Mouse (Mus musculus): ENCODE data around the gene Ttll7. TPM values are rescaled to one million over a fixed set of nuclear protein-coding genes. Genes with fewer than 3 reads are reported as not detected.

The Ttll7 gene
- polyA plus RNA-seq (2014; fragmentation: Illumina TruSeq; extraction: RNeasy Lipid Tissue Mini Kit (QIAGEN cat#74804); ENCODE audit: low read depth, low replicate concordance) = 3.3 TPM

GRCm38 (mm10) chr3:146851966-146852891 lies at the start of gene Ttll7:
TSS of gene Ttll7 (plus strand) at chr3:146852367.

GRCm38 (mm10) chr3:146812901-146813393 lies 39.2 kb upstream of the Ttll7 start, which contains the start of gene Prkacb:
TSS of gene Prkacb (minus strand) at chr3:146812990.

Other genes with a start within 250 kb of the Ttll7 start
- not detected for gene Dnase2b, start 236.8 kb upstream of the Ttll7 start, polyA plus RNA-seq (2014; fragmentation: Illumina TruSeq; extraction: RNeasy Lipid Tissue Mini Kit (QIAGEN cat#74804); ENCODE audit: low read depth, low replicate concordance)
- not detected for gene 4930503B20Rik, start 201.1 kb upstream of the Ttll7 start, polyA plus RNA-seq (2014; fragmentation: Illumina TruSeq; extraction: RNeasy Lipid Tissue Mini Kit (QIAGEN cat#74804); ENCODE audit: low read depth, low replicate concordance)
- gene Samd13, start 166.8 kb upstream of the Ttll7 start, polyA plus RNA-seq (2014; fragmentation: Illumina TruSeq; extraction: RNeasy Lipid Tissue Mini Kit (QIAGEN cat#74804); ENCODE audit: low read depth, low replicate concordance) = 0.89 TPM
- gene Prkacb, start 39.4 kb upstream of the Ttll7 start, polyA plus RNA-seq (2014; fragmentation: Illumina TruSeq; extraction: RNeasy Lipid Tissue Mini Kit (QIAGEN cat#74804); ENCODE audit: low read depth, low replicate concordance) = 85.4 TPM